Mouse (Mus musculus) G1E-ER4 (cell line): ENCODE results near the gene Rundc3a. TPM values are rescaled to one million over a fixed set of nuclear protein-coding genes. Genes with fewer than 3 reads are reported as not detected.

Experiments used
- GATA1 ChIP-seq: IDR thresholded peaks from one replicate; pipeline ENCODE4 v1.8.0; 2012; ENCODE audit warnings: low read length, inconsistent platforms
- polyA plus RNA-seq: library from polyadenylated mRNA; stranded (reverse); fragments of >175 nt; gene quantifications from 2 replicates; pipeline ENCODE4 v1.2.3, GENCODE M21; 2012

Rundc3a gene
- polyA plus RNA-seq, 1 experiment, result not detected

GRCm38 (mm10) chr11:102408888-102409794 is 15.9 kb downstream of the Rundc3a start:
- TF ChIP-seq GATA1, result no peak

- TF ChIP-seq GATA1, result no peak
Observed at GRCm38 (mm10) chr11:102409795-102410330, 16.7 kb downstream of the Rundc3a start.

GRCm38 (mm10) chr11:102411061-102411460 is 17.9 kb downstream of the Rundc3a start:
- TF ChIP-seq GATA1, result no peak

- TF ChIP-seq GATA1, result no peak
Observed at GRCm38 (mm10) chr11:102411704-102412103, 18.5 kb downstream of the Rundc3a start.

GRCm38 (mm10) chr11:102413059-102413458 is 19.9 kb downstream of the Rundc3a start:
- TF ChIP-seq GATA1, result no peak

GRCm38 (mm10) chr11:102415034-102415802 is 22.0 kb downstream of the Rundc3a start:
- TF ChIP-seq GATA1, result no peak

- no peak for TF ChIP-seq GATA1
Observed at GRCm38 (mm10) chr11:102417160-102417559, 24.0 kb downstream of the Rundc3a start.

GRCm38 (mm10) chr11:102418887-102419286 is 25.7 kb downstream of the Rundc3a start:
- TF ChIP-seq GATA1, result no peak

GRCm38 (mm10) chr11:102421559-102421958 is 28.4 kb downstream of the Rundc3a start:
- TF ChIP-seq GATA1, result no peak

- TF ChIP-seq GATA1, result no peak
Observed at GRCm38 (mm10) chr11:102424666-102425065, 31.5 kb downstream of the Rundc3a start.

- TF ChIP-seq GATA1, result no peak
Observed at GRCm38 (mm10) chr11:102425555-102426316, 32.5 kb downstream of the Rundc3a start.

- TF ChIP-seq GATA1, result no peak
Observed at GRCm38 (mm10) chr11:102428981-102429540, 35.9 kb downstream of the Rundc3a start.

GRCm38 (mm10) chr11:102429551-102429950 is 36.3 kb downstream of the Rundc3a start:
- TF ChIP-seq GATA1, result no peak

- TF ChIP-seq GATA1, result no peak
Observed at GRCm38 (mm10) chr11:102430121-102431017, 37.2 kb downstream of the Rundc3a start, which contains the start of gene Grn. Gene Grn (plus strand): TSS chr11:102430315.
